Mouse (Mus musculus) heart, adult 2 months (tissue): ENCODE data around the gene Rnf227. TPM values are rescaled to one million over a fixed set of nuclear protein-coding genes. Genes with fewer than 3 reads are reported as not detected.
A peak's percentile ranks its signal among the peaks of the same experiment; 100 is the strongest.

Experiments used
- DNase-seq, 2 experiments: peaks; one replicate each; pipeline ENCODE4 v3.0.0; 2021
- H3K27ac ChIP-seq: fragments of 200-600 bp; 2 replicates; pipeline ENCODE4 v1.8.1; 2022
- H3K27me3 ChIP-seq: fragments of 200-500 bp; 2 replicates; pipeline ENCODE4 v1.6.1; 2012; ENCODE audit warnings: mild to moderate bottlenecking, low read length, inconsistent platforms, mixed read lengths; ENCODE audit not compliant: control insufficient read depth, insufficient read depth
- H3K36me3 ChIP-seq: fragments of 200-500 bp; 2 replicates; pipeline ENCODE4 v1.6.1; 2012; ENCODE audit warnings: low read length, inconsistent platforms; ENCODE audit not compliant: control insufficient read depth, insufficient read depth
- H3K4me1 ChIP-seq: fragments of 200-500 bp; 2 replicates; pipeline ENCODE4 v1.6.1; 2011; ENCODE audit warnings: low read length; ENCODE audit not compliant: control insufficient read depth, insufficient read depth
- H3K4me3 ChIP-seq: fragments of 200-600 bp; 2 replicates; pipeline ENCODE4 v1.8.1; 2022
- H3K79me2 ChIP-seq: fragments of 200-500 bp; replicated peaks from 2 replicates; pipeline ENCODE4 v1.6.1; 2012; ENCODE audit warnings: mild to moderate bottlenecking, inconsistent platforms, low read length, moderate library complexity, mixed read lengths; ENCODE audit not compliant: control insufficient read depth, insufficient read depth
- H3K9ac ChIP-seq: fragments of 200-500 bp; 2 replicates; pipeline ENCODE4 v1.6.1; 2012; ENCODE audit warnings: low read depth, mild to moderate bottlenecking, control low read depth, inconsistent platforms, low read length, mixed read lengths
- CTCF ChIP-seq: fragments of 200-600 bp; IDR thresholded peaks from 2 replicates; pipeline ENCODE4 v1.8.1; 2022; ENCODE audit warnings: antibody characterized with exemption, mild to moderate bottlenecking, moderate library complexity
- EP300 ChIP-seq: fragments of 200-500 bp; IDR thresholded peaks from 2 replicates; pipeline ENCODE4 v1.6.1; 2011; ENCODE audit warnings: low read depth, low read length, control low read depth; ENCODE audit not compliant: insufficient read depth
- POLR2A ChIP-seq: fragments of 200-500 bp; IDR thresholded peaks from 2 replicates; pipeline ENCODE4 v1.6.1; 2011; ENCODE audit warnings: mild to moderate bottlenecking, low read depth, low read length, control low read depth; ENCODE audit not compliant: insufficient read depth
- WGBS: fragments of 180-500 bp; shearing (Covaris S2); methylation state at CpG from one replicate; pipeline ENCODE4 v1.1.7; 2018; 5-methylcytosine and 5-hydroxymethylcytosine counted together
- intact Hi-C: fragments of 180-260 bp; cut with DNase I; formaldehyde crosslinking; loops from one replicate; pipeline ENCODE4 v1.15.1; 2025
- polyA plus RNA-seq: library from polyadenylated mRNA; depleted of rRNA; stranded (reverse); fragments of >200 nt; gene quantifications from 2 replicates; pipeline ENCODE4 v1.2.3, GENCODE M21; 2012
- total RNA-seq, 2 experiments: library from RNA; stranded (reverse); gene quantifications; 2 replicates each; pipeline ENCODE4 v1.2.3; 2021

The Rnf227 gene
- total and polyA plus RNA-seq, 3 experiments, result 0.31 to 0.51 (median 0.36) TPM

- H3K9ac ChIP-seq, result peak overlapping the region; percentile 46
- H3K27ac ChIP-seq, result peak overlapping the region; percentile 91
- H3K4me1 ChIP-seq, result peaks cover 21% of the 10 kb centered on the region
- H3K4me3 ChIP-seq, result peak overlapping the region; percentile 84
- H3K27me3 ChIP-seq, result no peaks in the 10 kb centered on the region
- TF ChIP-seq CTCF (no peak), POLR2A (no peak), EP300 (no peak)
- H3K36me3 ChIP-seq, result no peaks in the 10 kb centered on the region
- under 1% methylated on average over 22 of the region's 22 CpGs for WGBS
- peak; percentile 27 to 44 for DNase-seq
- intact Hi-C loops, result loop anchor here (2.0 kb wide), 1 partner anchor 26 kb away; the partner anchor contains the start of gene Rnf227
- no peaks in the 10 kb centered on the region for H3K79me2 ChIP-seq
Observed at GRCm38 (mm10) chr11:69366855-69367615, 26.8 kb downstream of the Rnf227 start.

DNA sequence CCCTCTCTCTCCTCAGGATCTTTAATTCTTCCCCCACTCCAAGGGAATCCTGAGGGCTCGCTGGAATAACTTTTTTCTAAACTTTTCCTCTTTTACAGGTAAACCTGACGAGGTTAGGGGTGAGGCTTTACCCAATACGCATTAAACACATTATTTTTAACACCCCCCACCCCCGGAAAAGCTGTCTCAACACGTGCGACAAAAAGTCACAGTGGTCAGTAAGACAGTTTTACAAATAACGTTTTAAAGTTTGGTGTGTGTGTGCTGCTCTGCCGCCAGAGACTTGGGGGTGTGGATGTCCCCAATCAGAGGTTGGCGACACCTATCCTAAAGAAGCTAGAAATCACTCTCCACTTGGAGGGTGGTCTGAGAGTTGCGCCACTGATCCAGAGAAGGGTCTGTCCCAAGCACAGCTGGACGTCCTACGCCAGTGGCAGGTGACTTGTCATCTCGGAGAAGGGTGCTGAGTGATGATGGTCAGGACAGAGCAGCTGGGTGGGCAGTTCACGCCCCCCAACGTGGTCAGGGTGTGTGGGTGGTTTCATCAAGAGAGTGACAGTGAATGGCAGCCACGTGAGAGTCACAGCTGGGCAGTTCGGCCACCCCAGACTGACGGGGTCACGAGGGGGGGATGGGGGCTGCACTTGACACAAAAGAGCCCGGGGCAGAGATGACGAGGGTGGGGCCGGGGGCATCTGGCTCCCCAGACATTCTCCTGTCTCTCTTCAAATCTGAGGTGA, 27.5 kb downstream of the Rnf227 start:
- WGBS, result 3% methylated on average over 22 of the region's 22 CpGs
- H3K27me3 ChIP-seq, result no peaks in the 10 kb centered on the region
- peak overlapping the region; percentile 84 for H3K4me3 ChIP-seq
- H3K36me3 ChIP-seq, result no peaks in the 10 kb centered on the region
- DNase-seq, result peak; percentile 57 to 66
- H3K79me2 ChIP-seq, result no peaks in the 10 kb centered on the region
- TF ChIP-seq EP300 (no peak), POLR2A (no peak), CTCF (no peak)
- peaks cover 21% of the 10 kb centered on the region for H3K4me1 ChIP-seq
- intact Hi-C loops, result loop anchor here (2.0 kb wide), 1 partner anchor 27 kb away; the partner anchor contains the start of gene Rnf227
- H3K27ac ChIP-seq, result peak overlapping the region; percentile 91
- peak overlapping the region; percentile 95 for H3K9ac ChIP-seq

GRCm38 (mm10) chr11:69368356-69369214, 28.3 kb downstream of the Rnf227 start:
- intact Hi-C loops, result no loop called here
- peak overlapping the region; percentile 85 for H3K27ac ChIP-seq
- TF ChIP-seq POLR2A (no peak), EP300 (no peak), CTCF (no peak)
- peaks cover 21% of the 10 kb centered on the region for H3K4me1 ChIP-seq
- DNase-seq, result peak; percentile 67 to 72
- H3K27me3 ChIP-seq, result no peaks in the 10 kb centered on the region
- H3K4me3 ChIP-seq, result peak overlapping the region; percentile 84
- no peaks in the 10 kb centered on the region for H3K36me3 ChIP-seq
- H3K79me2 ChIP-seq, result no peaks in the 10 kb centered on the region
- H3K9ac ChIP-seq, result peak overlapping the region; percentile 95
- under 1% methylated on average over 77 of the region's 106 CpGs for WGBS

- Histone ChIP-seq H3K4me1 (peaks cover 17% of the 10 kb centered on the region), H3K79me2 (no peaks in the 10 kb centered on the region)
Observed at GRCm38 (mm10) chr11:69369215-69369989, 29.1 kb downstream of the Rnf227 start, which contains the start of gene Chd3. Gene Chd3 (minus strand): TSS chr11:69369406.

More at GRCm38 (mm10) chr11:69369215-69369989, 29.1 kb downstream of the Rnf227 start, which contains the start of gene Chd3:
- intact Hi-C loops, result no loop called here
- TF ChIP-seq EP300, result no peak
- no peak for TF ChIP-seq POLR2A
- no peak for TF ChIP-seq CTCF
- H3K27ac ChIP-seq, result peak within 1 kb of the TSS; percentile 85
- H3K9ac ChIP-seq, result peak within 1 kb of the TSS; percentile 95
- no peak for DNase-seq
- H3K36me3 ChIP-seq, result no peaks in the 10 kb centered on the region
- whole genome bisulfite sequencing, result 4% methylated on average over 19 of the region's 34 CpGs
- peak within 1 kb of the TSS; percentile 84 for H3K4me3 ChIP-seq
- H3K27me3 ChIP-seq, result no peaks in the 10 kb centered on the region
